Mouse (Mus musculus) MEL (cell line): ENCODE measurements at regions not wholly inside any gene's neighbourhood (a gene's known extent, or its start where the extent isn't known, plus 50 kb on each side); places are given as distances from the start of the nearest gene placed in this dataset.

Experiments
- DNase-seq: peaks from one replicate; pipeline ENCODE4 v3.0.0; 2011; ENCODE audit warnings: low read depth, low spot score
- H3K27ac ChIP-seq: 2 replicates; pipeline ENCODE4 v1.5.1; 2012; ENCODE audit warnings: low read depth, mild to moderate bottlenecking, control low read depth, low read length, moderate library complexity; ENCODE audit not compliant: control insufficient read depth
- H3K27me3 ChIP-seq, 2 experiments: fragments of 150-350 bp in 1 of 2; sonication (generic) in 1 of 2; 2 replicates each; pipeline ENCODE4 v1.6.1; 2012; ENCODE audit warnings: low read length in 2 of 2, mild to moderate bottlenecking in 2 of 2, improper control_type of control experiment in 1 of 2, moderate library complexity in 1 of 2; ENCODE audit not compliant: insufficient read depth in 2 of 2, control insufficient read depth in 1 of 2
- H3K36me3 ChIP-seq, 2 experiments: 2 replicates each; pipeline ENCODE4 v1.6.1; 2012 to 2014; ENCODE audit warnings: low read length in 2 of 2, improper control_type of control experiment in 1 of 2, inconsistent platforms in 1 of 2, mild to moderate bottlenecking in 1 of 2; ENCODE audit not compliant: insufficient read depth in 2 of 2, control insufficient read depth in 1 of 2
- H3K4me1 ChIP-seq, 2 experiments: fragments of 150-350 bp in 1 of 2; sonication (generic) in 1 of 2; 2 replicates each; pipeline ENCODE4 v1.6.1; 2012; ENCODE audit warnings: low read length in 2 of 2, improper control_type of control experiment in 1 of 2, mild to moderate bottlenecking in 1 of 2; ENCODE audit not compliant: insufficient read depth in 2 of 2, control insufficient read depth in 1 of 2
- H3K4me3 ChIP-seq, 2 experiments: fragments of 150-350 bp in 1 of 2; sonication (generic) in 1 of 2; 2 replicates each; pipeline ENCODE4 v1.5.1; 2012; ENCODE audit warnings: low read depth in 2 of 2, low read length in 2 of 2, mild to moderate bottlenecking in 2 of 2, moderate library complexity in 2 of 2, control low read depth in 1 of 2, improper control_type of control experiment in 1 of 2; ENCODE audit not compliant: control insufficient read depth in 1 of 2, insufficient read depth in 1 of 2
- H3K79me2 ChIP-seq: 2 replicates; pipeline ENCODE4 v1.6.1; 2012; ENCODE audit warnings: mild to moderate bottlenecking, low read length, moderate library complexity; ENCODE audit not compliant: control insufficient read depth, poor library complexity, insufficient read depth
- H3K9ac ChIP-seq: 2 replicates; pipeline ENCODE4 v1.6.1; 2012; ENCODE audit warnings: low read depth, mild to moderate bottlenecking, control low read depth, low read length, moderate library complexity; ENCODE audit not compliant: control insufficient read depth, poor library complexity, severe bottlenecking
- H3K9me3 ChIP-seq: fragments of 150-350 bp; sonication (generic); replicated peaks from 2 replicates; pipeline ENCODE4 v1.6.1; 2012; ENCODE audit warnings: mild to moderate bottlenecking, low read length, improper control_type of control experiment, moderate library complexity; ENCODE audit not compliant: insufficient read depth
- CHD1 ChIP-seq: IDR thresholded peaks from 2 replicates; pipeline ENCODE4 v1.6.1; 2012; ENCODE audit warnings: low read depth, mild to moderate bottlenecking, inconsistent platforms, low read length, improper control_type of control experiment
- CHD2 ChIP-seq: IDR thresholded peaks from 2 replicates; pipeline ENCODE4 v1.6.1; 2011; ENCODE audit warnings: low read length, improper control_type of control experiment
- E2F4 ChIP-seq: IDR thresholded peaks from 2 replicates; pipeline ENCODE4 v1.6.1; 2011; ENCODE audit warnings: low read depth, low read length, improper control_type of control experiment, borderline replicate concordance
- ETS1 ChIP-seq: IDR thresholded peaks from 2 replicates; pipeline ENCODE4 v1.6.1; 2012; ENCODE audit warnings: low read depth, mild to moderate bottlenecking, inconsistent platforms, low read length, improper control_type of control experiment, moderate library complexity
- GABPA ChIP-seq: IDR thresholded peaks from 2 replicates; pipeline ENCODE4 v1.6.1; 2012; ENCODE audit warnings: low read depth, mild to moderate bottlenecking, inconsistent platforms, low read length, improper control_type of control experiment, moderate library complexity
- GATA1 ChIP-seq: IDR thresholded peaks from 2 replicates; pipeline ENCODE4 v1.6.1; 2011; ENCODE audit warnings: low read depth, low read length, improper control_type of control experiment
- HCFC1 ChIP-seq: IDR thresholded peaks from 2 replicates; pipeline ENCODE4 v1.6.1; 2012; ENCODE audit warnings: low read depth, mild to moderate bottlenecking, inconsistent platforms, low read length, improper control_type of control experiment, moderate library complexity
- JUND ChIP-seq: IDR thresholded peaks from 2 replicates; pipeline ENCODE4 v1.6.1; 2011; ENCODE audit warnings: low read depth, mild to moderate bottlenecking, improper control_type of control experiment, low read length
- MAFK ChIP-seq: IDR thresholded peaks from 2 replicates; pipeline ENCODE4 v1.6.1; 2011; ENCODE audit warnings: low read depth, mild to moderate bottlenecking, low read length, improper control_type of control experiment, borderline replicate concordance
- MAZ ChIP-seq: IDR thresholded peaks from 2 replicates; pipeline ENCODE4 v1.6.1; 2012; ENCODE audit warnings: low read depth, mild to moderate bottlenecking, inconsistent platforms, low read length, improper control_type of control experiment
- MXI1 ChIP-seq: IDR thresholded peaks from 2 replicates; pipeline ENCODE4 v1.6.1; 2011; ENCODE audit warnings: mild to moderate bottlenecking, low read depth, low read length, improper control_type of control experiment
- MYB ChIP-seq: IDR thresholded peaks from 2 replicates; pipeline ENCODE4 v1.6.1; 2011; ENCODE audit warnings: mild to moderate bottlenecking, low read depth, low read length, improper control_type of control experiment
- MYC ChIP-seq: IDR thresholded peaks from 2 replicates; pipeline ENCODE4 v1.6.1; 2011; ENCODE audit warnings: low read depth, mild to moderate bottlenecking, low read length, improper control_type of control experiment, moderate library complexity
- NELFE ChIP-seq: IDR thresholded peaks from 2 replicates; pipeline ENCODE4 v1.6.1; 2011; ENCODE audit warnings: low read depth, low read length, improper control_type of control experiment
- NRF1 ChIP-seq: IDR thresholded peaks from 2 replicates; pipeline ENCODE4 v1.6.1; 2014; ENCODE audit warnings: low read depth, mild to moderate bottlenecking, inconsistent platforms, low read length, improper control_type of control experiment, moderate library complexity; ENCODE audit not compliant: poor library complexity, insufficient read depth, severe bottlenecking
- RCOR1 ChIP-seq: IDR thresholded peaks from 2 replicates; pipeline ENCODE4 v1.6.1; 2012; ENCODE audit warnings: low read depth, mild to moderate bottlenecking, inconsistent platforms, low read length, improper control_type of control experiment
- SMC3 ChIP-seq: IDR thresholded peaks from 2 replicates; pipeline ENCODE4 v1.6.1; 2011; ENCODE audit warnings: low read depth, low read length, improper control_type of control experiment
- TBP ChIP-seq: IDR thresholded peaks from 2 replicates; pipeline ENCODE4 v1.8.0; 2011; ENCODE audit warnings: low read depth, low read length, improper control_type of control experiment
- TCF12 ChIP-seq: IDR thresholded peaks from 2 replicates; pipeline ENCODE4 v1.6.1; 2014; ENCODE audit warnings: low read depth, mild to moderate bottlenecking, inconsistent platforms, low read length, improper control_type of control experiment, moderate library complexity
- UBTF ChIP-seq: IDR thresholded peaks from 2 replicates; pipeline ENCODE4 v1.6.1; 2012; ENCODE audit warnings: low read depth, mild to moderate bottlenecking, inconsistent platforms, low read length, improper control_type of control experiment, moderate library complexity, borderline replicate concordance; ENCODE audit not compliant: insufficient read depth
- ZC3H11A ChIP-seq: IDR thresholded peaks from 2 replicates; pipeline ENCODE4 v1.6.1; 2012; ENCODE audit warnings: low read depth, mild to moderate bottlenecking, inconsistent platforms, low read length, improper control_type of control experiment
- ZKSCAN1 ChIP-seq: IDR thresholded peaks from 2 replicates; pipeline ENCODE4 v1.6.1; 2012; ENCODE audit warnings: low read depth, mild to moderate bottlenecking, inconsistent platforms, low read length, improper control_type of control experiment, moderate library complexity
- ZMIZ1 ChIP-seq: IDR thresholded peaks from 2 replicates; pipeline ENCODE4 v1.6.1; 2012; ENCODE audit warnings: low read depth, mild to moderate bottlenecking, inconsistent platforms, low read length, improper control_type of control experiment, moderate library complexity
- ZNF384 ChIP-seq: IDR thresholded peaks from 2 replicates; pipeline ENCODE4 v1.6.1; 2012; ENCODE audit warnings: low read depth, mild to moderate bottlenecking, inconsistent platforms, low read length, improper control_type of control experiment

DNA sequence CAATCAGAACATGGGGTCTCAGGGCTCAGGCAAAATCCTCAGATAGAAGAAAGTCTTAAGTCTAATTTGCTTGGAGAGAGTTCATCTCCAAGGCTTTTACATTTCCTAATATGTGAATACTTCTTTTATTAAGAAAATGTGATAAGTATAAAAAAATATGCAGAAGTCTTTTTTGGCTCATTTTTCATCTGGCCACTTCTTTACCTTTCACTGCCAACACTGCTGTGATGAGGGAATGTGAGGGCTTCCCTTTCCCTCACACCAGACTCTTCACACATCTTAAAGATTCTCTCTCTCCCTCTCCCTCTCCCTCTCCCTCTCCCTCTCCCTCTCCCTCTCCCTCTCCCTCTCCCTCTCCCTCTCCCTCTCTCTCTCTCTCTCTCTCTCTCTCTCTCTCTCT, 60.0 kb upstream of the Frmd4a start:
- no peaks in the 10 kb centered on the region for H3K79me2 ChIP-seq
- DNase-seq: no peak
- no peaks in the 10 kb centered on the region; a peak in 1 of 4 replicates for H3K27me3 ChIP-seq
- no peak overlapping the region for H3K9ac ChIP-seq
- H3K9me3 ChIP-seq: no peaks in the 10 kb centered on the region
- H3K4me1 ChIP-seq: no peaks in the 10 kb centered on the region
- H3K36me3 ChIP-seq: no peaks in the 10 kb centered on the region
- H3K4me3 ChIP-seq: no peak overlapping the region
- no peak overlapping the region for H3K27ac ChIP-seq
- TF ChIP-seq E2F4 (no peak), ZKSCAN1 (no peak), MYB (no peak), CHD2 (no peak), SMC3 (no peak), MYC (no peak), NELFE (no peak)

DNA sequence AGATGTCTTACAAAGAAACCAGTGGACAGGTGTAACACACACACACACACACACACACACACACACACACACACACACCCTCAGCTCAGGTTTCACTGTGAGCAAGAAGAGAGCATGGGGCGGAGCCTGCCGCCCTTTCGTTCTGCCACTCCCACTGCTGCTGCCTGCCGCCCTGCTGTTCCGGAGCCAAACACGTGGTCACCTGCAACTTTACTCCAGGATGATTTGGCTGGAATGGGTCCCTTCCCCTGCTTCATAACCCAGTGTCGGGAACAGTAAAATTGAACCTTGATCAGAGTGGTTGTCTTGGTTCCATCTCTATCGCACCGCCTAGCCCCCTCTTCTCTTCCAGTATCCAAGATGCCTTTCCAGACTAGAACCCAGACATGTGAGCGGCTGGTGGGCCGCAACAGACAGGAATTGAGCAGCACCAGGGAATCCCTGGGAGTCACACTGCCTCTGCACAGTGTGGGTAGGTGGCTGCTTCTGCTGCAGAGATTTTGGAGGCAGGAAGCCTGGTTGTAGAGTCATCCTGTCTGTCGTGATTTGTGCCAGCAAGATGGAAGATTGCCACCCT, 59.4 kb upstream of the Frmd4a start:
- H3K4me3 ChIP-seq: no peak overlapping the region
- H3K79me2 ChIP-seq: no peaks in the 10 kb centered on the region
- no peak overlapping the region for H3K27ac ChIP-seq
- no peaks in the 10 kb centered on the region for H3K36me3 ChIP-seq
- H3K27me3 ChIP-seq: no peaks in the 10 kb centered on the region; a peak in 1 of 4 replicates
- DNase-seq: no peak
- H3K9me3 ChIP-seq: no peaks in the 10 kb centered on the region
- TF ChIP-seq ETS1: no peak
- no peak for TF ChIP-seq MAZ
- TF ChIP-seq ZC3H11A: no peak
- TF ChIP-seq ZNF384: no peak
- no peak for TF ChIP-seq ZKSCAN1
- no peak for TF ChIP-seq TBP
- TF ChIP-seq CHD2: no peak
- no peak for TF ChIP-seq MYB
- no peaks in the 10 kb centered on the region for H3K4me1 ChIP-seq
- H3K9ac ChIP-seq: no peak overlapping the region

DNA sequence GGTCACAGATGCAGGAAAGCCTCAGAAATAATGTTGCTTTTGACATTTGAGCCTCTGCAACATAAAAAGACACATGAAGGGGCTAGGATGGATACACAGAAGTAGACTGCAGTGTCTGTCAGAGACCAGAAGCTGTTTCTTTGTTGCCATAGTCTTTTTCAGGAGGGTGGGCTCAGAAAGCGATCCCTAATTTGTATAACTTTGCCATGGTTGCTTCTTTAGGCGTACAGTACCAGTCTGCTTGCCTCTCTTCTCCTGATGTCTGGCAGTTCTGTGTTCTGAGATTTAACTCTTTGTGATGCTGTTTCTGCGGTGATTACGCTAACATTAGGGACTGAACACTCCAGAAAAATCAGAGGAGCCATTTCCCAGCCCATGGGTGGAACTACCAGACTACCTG, 58.8 kb upstream of the Frmd4a start:
- DNase-seq: no peak
- H3K4me1 ChIP-seq: no peaks in the 10 kb centered on the region
- no peak overlapping the region for H3K9ac ChIP-seq
- no peak overlapping the region for H3K27ac ChIP-seq
- no peaks in the 10 kb centered on the region for H3K9me3 ChIP-seq
- no peaks in the 10 kb centered on the region for H3K79me2 ChIP-seq
- TF ChIP-seq NELFE (no peak), CHD1 (no peak), GATA1 (no peak), RCOR1 (no peak), NRF1 (no peak), TCF12 (no peak), ETS1 (no peak), CHD2 (no peak), E2F4 (no peak), TBP (no peak), JUND (no peak), MAFK (no peak), MAZ (no peak), ZMIZ1 (no peak), ZKSCAN1 (no peak), MXI1 (no peak), GABPA (no peak), HCFC1 (no peak), UBTF (no peak)
- no peak overlapping the region for H3K4me3 ChIP-seq
- H3K36me3 ChIP-seq: no peaks in the 10 kb centered on the region
- H3K27me3 ChIP-seq: no peaks in the 10 kb centered on the region; a peak in 1 of 4 replicates
